Mouse (Mus musculus): ENCODE measurements around the gene Haus4.

The Haus4 gene

DNA sequence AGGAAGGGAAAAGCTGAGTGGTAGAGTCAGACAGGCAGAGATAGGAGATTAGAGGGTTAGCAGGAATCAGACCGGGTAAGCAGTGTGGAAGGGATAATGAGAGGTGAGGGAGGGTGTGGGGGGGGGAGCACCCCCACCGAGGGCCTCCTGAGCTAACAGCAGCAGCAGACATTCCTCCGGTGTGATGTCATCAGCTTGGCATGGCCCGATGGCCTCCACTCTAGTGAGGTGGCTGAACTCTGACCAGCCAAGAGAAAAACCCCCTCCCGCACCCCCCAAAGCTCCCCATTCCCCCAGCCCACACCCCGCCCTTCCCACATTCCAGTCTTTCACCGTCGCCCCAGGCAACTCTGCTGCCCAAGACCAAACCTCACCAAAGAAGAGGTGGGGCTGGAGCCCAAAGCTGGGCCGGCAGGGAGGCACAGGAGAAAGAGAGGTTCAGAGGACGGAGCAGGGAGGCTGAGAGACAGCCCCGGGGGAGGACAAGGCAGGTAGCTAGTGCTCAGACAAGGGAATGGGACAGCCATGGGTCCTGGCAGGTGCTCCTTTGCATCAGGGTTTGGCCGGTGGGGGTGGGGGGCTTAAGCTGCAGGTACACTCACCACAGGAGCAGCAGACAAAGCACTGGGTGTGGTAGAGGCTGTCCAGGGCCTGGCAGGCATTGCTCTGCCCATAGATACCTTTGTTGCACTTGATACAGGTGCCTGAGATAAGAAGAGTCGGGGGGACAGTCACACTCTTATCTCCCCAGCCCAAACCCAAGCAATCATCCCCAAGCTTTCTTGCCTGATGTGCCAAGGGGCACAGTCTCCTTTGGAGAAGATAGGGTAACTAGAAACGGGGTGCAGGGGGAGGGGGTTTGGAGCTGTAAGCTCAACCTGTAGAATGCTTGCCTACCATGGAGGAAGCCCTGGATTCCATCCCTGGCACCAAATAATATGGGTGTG, 18.6 kb upstream of the Haus4 start:
- DNase-seq = peak; percentile 83

DNA sequence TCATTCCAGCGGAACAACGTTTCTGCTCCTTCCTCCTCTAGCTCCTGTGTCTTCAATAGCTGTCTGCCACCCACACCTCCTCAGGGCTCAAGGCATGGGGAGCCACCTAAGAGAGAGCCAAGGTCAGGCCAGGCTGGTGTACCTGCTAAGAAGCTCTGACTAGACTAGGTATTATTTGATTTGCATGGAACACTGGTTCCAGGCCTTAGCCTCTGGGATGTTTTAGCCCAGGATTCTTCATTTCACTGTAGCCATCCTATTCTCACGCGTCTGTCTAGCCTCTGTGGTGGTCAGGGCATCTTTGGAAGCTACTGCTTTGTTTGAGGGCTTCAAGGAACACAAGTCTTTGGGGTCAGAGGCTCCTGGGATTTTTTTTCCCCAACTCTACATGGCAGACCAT, 17.7 kb upstream of the Haus4 start:
- no peak for DNase-seq

DNA sequence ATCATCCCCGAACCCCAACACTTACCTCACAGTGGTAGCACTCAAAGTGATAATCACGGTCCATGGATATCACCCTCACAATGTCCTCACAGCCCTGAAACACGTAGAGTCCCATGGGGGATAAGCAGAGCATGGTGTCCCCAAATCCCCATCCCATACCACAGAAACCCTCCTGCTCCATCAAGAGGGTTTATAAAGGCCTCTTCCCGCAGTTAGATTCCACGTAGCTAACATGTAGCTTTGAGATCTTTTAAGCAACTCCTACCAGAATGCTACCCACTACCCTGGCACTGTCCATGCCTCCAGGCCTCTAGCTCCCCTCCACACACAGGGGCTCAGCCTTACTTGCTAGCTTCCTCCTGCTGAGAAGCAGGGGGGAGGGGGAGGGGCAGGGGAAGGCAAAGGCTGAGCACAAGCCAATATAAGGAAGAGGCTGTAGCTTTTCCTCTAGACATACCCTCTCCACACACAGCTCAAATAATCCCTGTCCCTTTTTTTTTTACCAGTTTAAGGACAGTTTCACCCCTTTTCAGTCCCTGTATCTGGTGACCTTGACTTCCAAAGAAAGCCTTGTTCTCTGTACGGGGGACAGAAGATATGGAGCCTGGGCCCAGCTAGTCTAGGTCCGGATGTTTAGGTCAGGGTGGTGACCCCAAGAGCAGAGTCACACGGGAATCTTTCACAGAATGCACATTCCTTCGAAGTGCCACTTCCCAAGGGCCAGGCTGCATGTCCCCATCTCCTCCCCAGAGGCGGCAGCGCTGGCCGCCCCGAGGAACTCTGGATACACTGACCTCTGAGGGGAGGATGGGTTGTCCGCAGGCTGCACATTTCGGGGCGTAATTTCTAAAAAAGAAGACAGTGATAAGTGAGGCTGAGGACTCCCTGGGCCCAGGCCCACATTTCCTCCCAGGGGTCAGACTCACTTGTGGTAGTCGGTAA, 15.3 kb upstream of the Haus4 start:
- no peak for DNase-seq

DNA sequence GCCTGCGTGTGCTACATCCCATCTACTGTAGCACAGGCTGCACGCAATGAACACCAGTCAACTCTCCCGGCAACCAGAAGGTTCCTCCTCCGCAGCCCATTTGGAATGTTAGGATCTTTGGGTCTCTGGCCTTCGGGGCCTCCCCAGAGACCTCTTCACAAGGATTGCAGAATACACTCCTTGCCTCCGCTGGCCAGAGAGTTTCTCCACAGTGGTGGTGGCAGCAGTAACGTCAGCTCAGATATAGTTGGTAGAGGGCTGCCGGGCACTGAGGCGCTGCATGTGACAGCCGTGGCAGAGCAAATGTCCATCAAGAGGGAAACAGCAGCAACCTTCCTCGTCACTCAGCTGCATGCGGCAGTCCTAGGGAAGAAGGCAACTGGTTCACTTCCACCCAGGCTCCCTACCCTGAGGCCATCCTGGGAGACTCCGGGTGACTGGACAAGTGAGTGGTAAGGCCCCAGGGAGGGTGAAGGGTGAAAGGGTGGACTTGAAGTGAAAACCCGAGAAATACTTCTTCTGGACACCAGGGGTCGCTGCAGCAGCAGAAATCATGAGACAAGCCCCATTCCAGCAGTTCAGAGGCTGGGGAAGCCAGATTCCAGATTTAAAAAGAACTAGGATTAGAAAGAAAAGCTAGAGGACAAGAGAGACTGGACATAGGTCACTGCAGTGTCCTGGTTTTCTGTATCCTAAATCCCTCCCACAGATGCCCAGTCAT, 14.4 kb upstream of the Haus4 start:
- DNase-seq = peak; percentile 88

DNA sequence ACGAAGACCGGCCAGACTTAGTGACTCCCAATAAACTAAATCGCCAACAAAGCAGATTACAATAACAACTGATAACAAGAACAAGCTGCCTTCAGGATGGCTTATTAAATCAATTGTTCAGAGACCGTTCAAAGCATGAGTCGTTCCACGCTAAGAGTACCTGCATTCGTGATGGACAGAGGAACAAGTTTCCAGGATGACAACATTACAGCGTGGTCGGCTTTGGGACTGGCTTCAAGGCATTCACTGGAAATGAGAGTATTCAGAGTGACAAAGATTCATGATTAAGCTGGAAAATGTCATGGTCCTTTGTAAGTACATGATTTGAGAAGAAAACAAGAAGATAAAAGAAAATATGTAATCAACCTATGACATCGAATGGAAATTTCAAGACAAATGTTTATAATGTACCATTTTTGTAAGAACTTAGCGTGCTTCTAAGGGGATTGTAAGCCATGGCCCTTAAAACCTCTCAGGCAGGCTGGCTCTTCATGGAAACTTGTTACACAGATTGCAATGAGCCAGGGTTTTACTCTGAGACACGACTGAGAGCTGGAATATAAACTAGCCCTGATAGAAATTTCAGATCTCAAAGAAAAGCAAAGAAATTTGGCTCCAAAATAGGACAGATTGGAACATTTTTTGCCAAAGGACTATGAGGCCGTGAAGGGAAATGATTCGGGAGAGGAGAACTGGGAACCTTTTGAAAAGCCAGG, 6.3 kb upstream of the Haus4 start:
- no peak for DNase-seq

DNA sequence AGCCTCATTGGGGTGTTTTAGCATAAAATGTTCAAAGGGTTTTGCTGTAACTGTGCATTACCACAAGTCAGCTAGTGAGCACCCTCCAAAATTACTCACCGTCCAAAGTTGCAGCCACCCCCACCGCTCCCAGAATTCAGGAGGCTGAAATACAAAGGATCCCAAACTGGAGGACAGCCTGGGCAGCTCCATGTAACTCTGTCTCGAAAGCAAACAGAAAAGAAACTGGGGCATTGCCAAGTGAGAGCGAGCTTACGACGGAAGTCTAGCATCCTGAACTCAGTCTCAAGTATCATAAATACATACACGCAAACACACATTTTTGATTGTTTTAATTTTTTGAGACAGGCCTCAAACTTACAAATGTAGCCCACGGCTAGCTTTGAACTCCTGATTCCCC, 2.9 kb upstream of the Haus4 start:
- DNase-seq = no peak

DNA sequence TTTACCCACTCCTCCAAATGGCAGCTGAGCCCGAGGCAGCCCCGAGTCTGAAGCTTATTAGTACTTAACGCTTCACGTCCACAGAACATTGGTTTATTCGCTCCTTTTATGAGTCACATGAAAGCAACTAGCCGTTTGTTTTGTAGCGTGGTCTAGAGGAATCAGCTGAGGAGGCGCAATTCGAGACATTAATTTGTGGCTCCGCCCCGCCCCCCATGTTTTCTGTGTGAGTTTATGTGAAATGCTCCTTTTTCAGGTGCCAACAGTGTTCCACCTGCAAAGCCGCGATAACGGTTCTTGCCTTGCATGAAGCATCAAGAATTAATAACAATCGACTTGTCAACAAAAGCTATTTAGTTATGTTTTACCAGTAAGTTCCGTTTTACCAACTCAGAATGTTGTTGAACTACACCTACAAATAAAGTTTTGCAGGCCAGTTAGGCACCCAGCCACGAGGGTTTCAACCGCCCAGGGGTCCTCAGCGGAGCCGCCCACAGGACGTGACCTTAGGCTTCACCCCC, 902 bp downstream of the Haus4 start:
- peak; percentile 18 for DNase-seq

DNA sequence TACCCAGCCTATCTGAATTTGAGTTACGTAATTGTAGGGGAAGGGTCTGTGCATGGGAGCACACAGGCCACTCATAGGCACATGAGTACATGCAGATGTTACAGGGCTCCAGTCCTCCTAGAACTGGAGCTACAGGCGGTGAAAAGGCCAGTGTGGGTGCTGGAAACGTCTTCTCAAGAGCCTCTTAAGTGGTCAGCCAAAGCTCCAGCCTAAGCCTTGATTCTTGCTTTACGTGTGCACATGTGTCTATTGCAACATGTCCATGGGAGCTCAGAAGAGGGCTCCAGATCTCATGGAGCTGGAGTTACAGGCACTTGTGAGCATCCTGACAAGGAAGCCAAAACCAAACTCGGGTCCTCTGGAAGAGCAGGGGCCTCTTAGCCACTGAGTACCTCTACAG, 9.7 kb downstream of the Haus4 start:
- no peak for DNase-seq

DNA sequence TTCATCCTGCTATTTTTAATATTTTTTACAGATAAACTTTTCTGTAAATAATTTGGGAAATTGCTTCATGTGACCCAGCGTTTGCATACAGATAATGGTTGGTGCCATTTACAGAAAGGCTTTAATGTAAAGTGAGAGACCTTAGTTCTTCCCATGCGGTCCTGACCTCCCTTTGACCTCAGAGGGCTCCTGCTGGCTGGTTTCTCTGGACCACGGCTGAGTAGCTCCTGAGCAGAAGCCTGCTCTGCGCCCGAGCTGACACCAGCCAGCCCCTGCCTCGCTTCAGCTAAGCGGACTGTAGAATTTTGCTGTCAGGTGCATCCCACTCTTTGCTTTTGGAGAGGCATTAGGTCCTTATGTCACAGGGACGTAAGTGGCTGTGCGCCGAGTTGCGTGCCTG, 13.6 kb downstream of the Haus4 start:
- no peak for DNase-seq

DNA sequence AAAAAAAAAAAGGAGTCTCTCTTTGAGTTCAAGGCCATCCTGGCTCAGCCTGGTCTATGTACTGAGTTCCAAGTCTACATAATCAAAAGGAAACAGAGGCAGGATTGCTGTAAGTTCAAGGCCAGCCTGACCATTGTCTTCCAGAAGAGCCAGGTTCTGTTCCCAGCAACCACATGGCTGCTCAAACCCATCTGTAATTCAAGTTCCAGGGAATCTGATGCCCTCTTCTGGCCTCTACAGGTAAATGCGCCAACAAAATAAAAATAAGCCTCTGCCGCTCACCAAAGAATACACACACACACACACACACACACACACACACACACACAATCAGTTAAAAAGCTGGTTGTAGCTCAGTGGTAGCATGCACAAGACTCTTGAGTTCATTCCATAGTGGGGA, 15.8 kb downstream of the Haus4 start:
- DNase-seq = no peak

DNA sequence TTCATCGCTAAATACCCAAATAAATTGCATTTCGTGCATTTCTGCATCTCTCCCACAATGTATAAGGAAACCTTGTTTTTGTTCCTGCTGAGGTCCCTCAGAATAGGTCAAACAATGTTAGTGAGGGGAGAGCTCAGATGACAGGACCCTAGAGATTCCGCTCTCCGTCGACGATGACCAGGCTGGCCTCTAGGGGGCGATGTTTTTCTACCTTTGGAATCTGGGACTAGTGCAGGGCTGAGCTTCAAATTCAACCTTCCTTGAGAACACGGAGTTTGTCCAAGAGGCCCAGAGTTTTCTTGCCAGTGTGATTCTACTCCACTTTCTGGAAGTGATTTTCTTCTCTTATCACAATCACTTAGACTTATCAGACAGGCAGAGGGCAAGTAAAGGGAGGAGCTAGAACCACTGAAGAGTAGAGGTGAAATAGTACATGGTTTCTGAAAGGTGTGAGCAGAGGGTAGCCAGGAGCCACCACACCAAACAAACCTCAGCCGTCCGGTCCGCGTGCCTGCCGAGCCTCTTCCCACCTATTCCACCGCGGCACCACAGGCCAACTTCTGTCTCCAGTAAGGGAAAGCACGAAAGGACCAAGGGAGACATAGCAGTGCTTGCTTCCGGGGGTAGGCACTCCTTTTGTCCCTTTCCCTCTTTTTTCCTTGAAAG, 25.8 kb downstream of the Haus4 start:
- peak; percentile 89 for DNase-seq

DNA sequence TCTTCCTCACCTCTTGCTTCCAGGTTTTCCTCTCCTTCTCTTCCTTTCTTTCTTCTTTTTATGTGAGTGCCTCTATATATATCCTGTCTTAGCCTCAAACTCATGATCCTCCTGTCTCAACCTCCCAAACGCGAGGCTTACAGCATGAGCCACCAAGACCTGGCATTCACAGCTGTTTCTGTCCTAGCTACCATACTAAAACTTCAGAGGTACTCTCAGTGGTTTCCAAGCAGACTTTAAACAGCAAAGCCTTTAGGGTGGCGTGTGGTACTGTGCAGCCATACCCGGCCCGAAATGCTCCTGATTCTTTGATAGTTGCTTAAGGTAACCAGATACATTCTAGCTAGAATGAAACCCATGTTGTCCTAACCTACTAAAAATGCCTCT, 26.4 kb downstream of the Haus4 start:
- DNase-seq = no peak

DNA sequence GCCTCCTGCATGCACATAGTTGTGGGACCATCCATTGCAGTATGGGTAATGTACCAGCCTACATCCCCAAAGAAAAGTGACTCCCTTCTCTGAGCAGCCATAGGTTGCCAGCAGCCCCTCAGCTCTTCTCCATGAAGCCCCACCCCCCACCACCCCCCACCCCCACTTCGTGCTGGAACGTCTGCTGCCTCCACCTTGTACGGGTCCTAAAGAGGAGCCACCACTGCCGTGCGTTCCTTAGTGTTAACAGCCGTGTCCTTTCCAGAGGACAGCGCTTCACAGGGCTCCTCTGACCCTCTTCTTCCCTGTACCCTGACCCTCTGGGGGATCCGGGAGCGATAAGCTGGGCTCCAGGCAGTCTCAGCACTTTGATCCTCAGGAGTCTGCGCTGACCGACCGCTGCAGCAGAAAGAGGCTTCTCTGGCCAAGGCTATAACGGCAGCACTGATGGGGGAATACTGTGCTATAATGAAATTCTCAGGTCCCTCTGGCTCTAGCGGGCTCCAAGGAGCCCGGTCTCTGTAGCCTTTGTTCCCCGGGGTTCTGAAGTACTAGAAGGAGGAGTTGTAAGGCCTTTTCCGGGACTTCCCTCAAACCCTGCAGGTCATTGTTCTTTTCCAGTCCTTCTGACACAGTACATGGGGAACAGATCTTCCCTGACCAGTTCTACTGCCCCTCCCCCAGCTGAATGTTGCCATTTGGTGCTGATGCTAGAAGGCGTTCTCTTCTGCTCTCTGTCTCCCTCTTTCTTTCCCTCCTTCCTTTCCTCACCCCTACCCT, 27.0 kb downstream of the Haus4 start:
- DNase-seq = no peak

DNA sequence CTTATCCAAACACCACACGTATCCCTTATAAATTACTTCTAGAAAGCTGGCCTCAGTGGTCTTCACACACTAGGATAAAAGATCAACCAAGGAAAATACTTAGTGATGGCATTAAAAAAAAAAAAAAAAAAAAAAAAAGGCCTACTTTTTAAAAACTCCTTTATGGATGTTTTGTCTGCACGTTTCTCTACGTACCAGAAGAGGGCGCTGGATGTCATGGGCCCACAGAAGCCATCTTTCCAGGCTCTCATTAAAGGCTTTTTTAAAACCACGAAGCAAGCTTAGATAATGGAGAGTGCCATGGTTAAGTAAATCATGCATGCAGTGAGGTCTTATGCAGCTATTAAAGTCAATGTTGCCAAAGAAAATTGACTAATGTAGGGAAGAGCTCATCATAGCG, 30.8 kb downstream of the Haus4 start:
- DNase-seq = no peak

DNA sequence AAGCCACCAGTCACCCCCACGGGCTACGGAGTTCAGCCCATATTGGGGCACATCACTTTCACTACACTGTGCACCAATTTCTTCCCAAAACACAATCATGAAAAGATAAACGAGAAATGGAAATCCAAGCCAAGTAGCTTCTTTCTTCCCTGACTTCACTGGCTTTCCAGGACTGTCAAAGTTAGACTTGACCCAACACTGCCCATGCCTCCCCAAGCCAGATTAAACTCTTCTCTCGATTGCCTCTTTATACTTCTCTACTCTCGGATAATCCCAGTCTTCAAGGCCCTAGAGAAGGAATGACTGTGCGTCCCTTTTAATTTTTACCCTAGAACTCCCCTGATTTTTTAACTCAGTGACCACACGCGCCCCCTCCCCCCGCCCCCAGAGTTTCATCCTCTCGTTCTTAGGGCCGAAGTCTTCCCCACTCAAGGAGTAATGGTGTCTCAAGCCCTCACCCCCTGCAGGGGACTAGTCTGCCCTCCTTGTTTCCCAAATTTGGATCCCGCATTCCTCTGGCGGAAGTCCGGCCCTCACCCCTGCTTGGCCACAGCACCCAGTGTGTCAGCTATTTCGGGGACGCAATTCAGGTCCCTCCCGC, 37.6 kb downstream of the Haus4 start:
- DNase-seq = no peak

DNA sequence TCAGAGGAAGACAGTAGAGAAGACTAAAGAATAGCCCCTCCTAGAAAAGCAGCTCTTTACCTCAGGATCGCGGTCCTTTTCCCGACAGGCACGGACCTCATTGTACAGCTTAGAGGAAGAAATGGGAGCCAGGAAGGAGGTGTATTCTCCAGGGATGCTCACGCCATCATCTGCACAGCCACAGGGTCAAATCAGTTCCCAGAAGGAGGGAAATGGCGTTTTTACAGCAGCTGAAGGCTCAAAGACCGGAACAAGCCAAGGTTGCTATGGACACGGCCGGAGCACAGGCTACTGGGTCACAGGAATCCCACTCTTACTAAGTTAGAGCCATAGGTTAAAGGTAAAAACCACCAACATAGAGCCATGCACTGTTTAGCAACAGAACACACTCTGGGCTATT, 44.6 kb downstream of the Haus4 start:
- DNase-seq = no peak

DNA sequence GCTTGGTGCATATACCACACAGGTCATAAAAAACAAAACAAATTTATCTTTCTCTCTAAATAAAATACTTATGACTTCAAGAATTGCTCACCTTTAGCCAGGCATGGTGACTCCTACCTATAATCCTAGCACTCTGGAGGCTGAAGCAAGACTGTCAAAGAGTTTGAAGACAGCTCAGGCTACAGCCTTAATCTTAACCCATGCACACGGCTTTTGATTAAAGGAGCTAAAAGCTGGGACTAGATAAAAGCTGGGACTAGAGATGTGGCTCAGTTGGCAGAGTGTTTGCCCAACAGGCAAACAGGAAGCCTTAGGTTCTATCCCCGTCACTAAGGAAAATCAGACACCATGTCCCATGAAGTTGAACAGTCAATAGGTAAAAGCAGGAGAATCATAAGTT, 51.3 kb downstream of the Haus4 start:
- DNase-seq = no peak

DNA sequence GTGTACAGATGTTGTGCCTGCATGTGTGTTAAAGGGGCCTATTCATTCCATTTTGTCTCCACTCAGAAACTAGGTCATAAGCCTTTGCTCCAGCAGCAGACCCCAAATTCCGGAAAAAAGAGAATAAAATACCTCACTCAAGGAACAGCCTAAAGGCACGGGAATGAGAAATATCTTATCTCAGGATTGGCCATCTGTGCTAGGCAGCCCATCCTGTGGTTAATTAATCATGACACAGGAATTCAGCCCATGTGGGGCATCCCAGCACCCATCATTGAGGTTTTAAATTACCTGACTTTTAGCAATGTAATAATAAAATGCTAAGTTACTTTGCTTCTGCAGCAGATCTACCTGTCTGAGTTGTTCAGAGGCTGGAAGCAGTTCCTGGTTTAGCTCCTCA, 53.1 kb downstream of the Haus4 start:
- DNase-seq = no peak

DNA sequence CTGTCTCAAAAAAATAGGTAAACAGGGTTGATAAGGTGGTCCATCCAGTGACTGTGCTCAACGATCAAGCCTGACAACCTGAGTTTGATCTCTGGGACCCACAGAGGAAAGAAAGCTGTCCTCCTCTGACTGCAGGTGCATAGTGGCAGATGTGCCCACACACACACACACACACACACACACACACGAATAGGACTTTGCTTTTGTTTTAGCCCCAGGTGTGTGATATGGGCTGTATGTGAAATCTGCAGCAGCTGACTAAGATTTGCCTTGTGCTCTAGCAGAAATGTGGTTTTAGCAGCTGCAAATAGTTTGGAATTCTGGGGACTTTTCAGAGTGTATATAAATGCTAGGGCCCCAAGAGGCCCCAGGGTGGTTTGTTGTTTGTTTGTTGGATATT, 55.1 kb downstream of the Haus4 start:
- DNase-seq = no peak

DNA sequence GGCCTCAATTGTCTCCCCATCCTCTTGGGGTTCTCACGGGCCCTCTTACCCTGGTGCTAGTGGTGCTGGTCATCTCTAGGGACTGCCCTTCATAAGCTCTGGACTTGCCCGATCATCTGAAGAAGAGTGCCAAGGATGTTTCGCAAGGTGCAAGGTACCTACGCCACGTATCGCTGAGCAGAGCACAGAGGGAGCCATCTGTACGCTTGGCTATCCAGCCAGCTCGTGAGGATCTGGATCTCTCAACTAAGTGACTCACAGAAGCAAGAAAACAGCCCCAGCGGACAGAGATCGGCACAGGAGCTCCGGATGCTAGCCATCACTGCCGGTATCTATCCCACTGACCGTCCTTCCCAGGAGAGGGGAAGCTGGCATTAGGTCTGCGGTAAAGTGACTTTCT, 57.7 kb downstream of the Haus4 start:
- DNase-seq = peak; percentile 72

Measured in kidney, adult 9 months (tissue).